Comparison of ENCODE assay signal across 26 mouse cellular contexts in the genomic region with DNA sequence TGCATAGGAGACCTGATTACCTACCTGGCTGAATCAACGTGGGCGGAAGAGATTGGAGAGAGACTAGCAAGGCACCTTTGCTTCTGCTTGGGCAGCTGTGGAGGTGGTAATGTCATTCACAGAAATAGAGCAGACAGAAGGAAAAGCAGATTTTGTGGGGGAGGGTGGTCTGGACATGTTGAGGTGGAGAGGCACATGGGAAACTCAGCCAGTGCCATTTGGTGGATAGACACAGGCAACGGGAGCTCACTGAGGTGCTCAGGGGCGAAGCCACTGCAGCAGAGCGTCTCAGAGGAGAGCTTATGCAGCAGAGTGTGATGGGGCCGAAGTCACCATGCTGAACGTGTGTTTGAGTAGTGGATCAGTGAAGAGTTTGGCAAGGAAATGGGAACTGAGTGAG.
A peak's percentile ranks its signal among the peaks of the same experiment; 100 is the strongest.
DNase-seq lines count a peak whose midpoint lies in the region; TF ChIP-seq lines count a peak whose summit lies in the region.
"Had no signal": no experiment of that assay in that cellular context is flagged by ENCODE, and none has a peak within 500 bp of the region (broad histone marks: within the 10 kb centered on the region; RNA-seq: fewer than 3 reads in every experiment).

No protein-coding gene starts in this region.

- no peaks in the 10 kb centered on the region for H3K4me1 ChIP-seq in lung, adult 2 months (ENCODE audit: control insufficient read depth, insufficient read depth, low read length)
- H3K4me1 ChIP-seq: limb, embryonic 15.5 days; lung, embryonic 15.5 days; megakaryocyte, embryonic 14.5 days had no signal

- no peak overlapping the region for H3K4me3 ChIP-seq in lung, adult 2 months (replicated peaks; ENCODE audit: extremely low read depth, low read depth, low read length)
- H3K4me3 ChIP-seq: embryonic facial prominence, embryonic 13.5 days; erythroblast, embryonic 14.5 days; forebrain, embryonic 12.5 days; heart, adult 2 months; hindbrain, embryonic 12.5 days; kidney, embryonic 15.5 days; limb, embryonic 15.5 days; lung, embryonic 15.5 days; megakaryocyte, embryonic 14.5 days; midbrain, embryonic 13.5 days had no signal

- TF ChIP-seq CTCF in lung, adult 2 months (IDR thresholded peaks at IDR 0.05; ENCODE audit: insufficient read depth, low read length) = no peak

- DNase-seq in left cerebral cortex, adult 11 months (ENCODE audit: low spot score) = peak; percentile 39
- DNase-seq in left cerebral cortex, postnatal 10 days (ENCODE audit: extremely low spot score in 1 of 2, low spot score in 2 of 2) = no peak
- DNase-seq in layer of hippocampus, adult 18-20 months (ENCODE audit: low spot score in 2 of 2) = peak; percentile 29 to 71
- peak; percentile 50 to 55 for DNase-seq in layer of hippocampus, adult 8-10 months (ENCODE audit: low spot score in 2 of 2)
- peak; percentile 61 to 64 for DNase-seq in left cerebral cortex, postnatal 36 days (ENCODE audit: low spot score in 2 of 2)
- no peak for DNase-seq in adipocyte (ENCODE audit: low spot score)
- no peak for DNase-seq in lung, adult 2 months
- DNase-seq: adrenal gland, adult 8-10 months; cerebellum, adult 2 months; cerebellum, postnatal 25 days; embryo, embryonic 11 days; gastrocnemius, postnatal 25 days; heart, adult 2 months; kidney, postnatal 36 days; lung, postnatal 36 days; spleen, adult 18-20 months; thymus, postnatal 25 days had no signal

- intact Hi-C loops in left cerebral cortex, postnatal 10 days (cut with DNase I) = no loop called here
- intact Hi-C loops in left cerebral cortex, postnatal 36 days (cut with DNase I) = loop anchor here (10.0 kb wide), 1 partner anchor 64 kb away; no protein-coding TSS in a partner anchor

- TF ChIP-seq POLR2A in lung, adult 2 months (IDR thresholded peaks at IDR 0.05; ENCODE audit: borderline replicate concordance, extremely low read depth, low read depth, low read length) = no peak

- WGBS in lung, adult 2 months = 76% methylated on average over 7 of the region's 7 CpGs

Comparison
In these comparisons a context has a peak if more than half of its experiments do, and no peak if none do; other contexts are left out.
1. DNase-seq: peak in left cerebral cortex, adult 11 months (single experiment), layer of hippocampus, adult 18-20 months (2 of 2), layer of hippocampus, adult 8-10 months (2 of 2) and left cerebral cortex, postnatal 36 days (2 of 2); none in left cerebral cortex, postnatal 10 days (0 of 2), adipocyte (single experiment) and lung, adult 2 months (single experiment).